Mouse (Mus musculus) cortical plate, adult 2 months (tissue): ENCODE measurements around the gene Susd4.

Source experiments
- CTCF ChIP-seq: fragments of 200-500 bp; IDR thresholded peaks from 2 replicates; pipeline ENCODE4 v1.5.1; 2011; ENCODE audit warnings: mild to moderate bottlenecking, control low read depth, low read length; ENCODE audit not compliant: insufficient read depth; ENCODE audit errors: extremely low read depth
- POLR2A ChIP-seq: fragments of 200-500 bp; IDR thresholded peaks from 2 replicates; pipeline ENCODE4 v1.6.1; 2011; ENCODE audit warnings: mild to moderate bottlenecking, low read length, control low read depth; ENCODE audit not compliant: insufficient read depth; ENCODE audit errors: extremely low read depth

DNA sequence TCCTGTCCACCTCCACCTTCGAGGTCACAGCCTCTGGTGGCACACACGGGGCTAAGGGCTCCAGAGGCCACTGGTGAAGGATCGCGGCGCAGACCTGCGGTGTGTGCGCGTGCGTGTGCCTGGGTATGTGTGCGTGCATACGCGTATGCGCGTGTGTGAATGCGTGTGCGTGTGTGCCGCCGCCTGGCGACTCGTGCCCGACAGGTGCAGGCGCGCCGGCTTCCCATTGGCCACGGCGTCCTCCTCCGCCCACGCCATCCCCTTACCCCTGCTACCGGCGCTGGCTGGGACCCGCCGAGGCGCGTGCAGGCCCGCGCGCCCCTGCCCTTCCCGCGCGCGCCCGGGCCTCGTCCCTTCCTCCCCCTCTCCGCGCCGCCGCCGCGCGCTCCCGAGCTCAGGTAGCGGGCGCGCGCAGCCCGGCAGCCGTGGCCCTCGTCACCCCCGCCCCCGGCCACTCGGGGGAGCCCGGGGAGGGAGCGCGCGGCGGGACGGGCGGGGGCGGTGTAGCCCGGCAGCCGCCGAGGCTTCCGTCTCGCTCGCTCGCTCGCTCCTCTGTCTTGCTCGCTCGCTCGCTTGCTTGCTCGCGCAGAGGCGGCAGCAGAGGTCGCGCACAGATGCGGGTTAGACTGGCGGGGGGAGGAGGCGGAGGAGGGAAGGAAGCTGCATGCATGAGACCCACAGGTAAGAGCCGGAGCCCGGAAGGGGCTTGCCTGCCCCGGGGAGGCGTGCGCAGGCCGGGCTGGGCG lies at the start of gene Susd4:
- TF ChIP-seq POLR2A = peak; percentile 79
- TF ChIP-seq CTCF = no peak
